Mouse (Mus musculus) right cerebral cortex, postnatal 36 days (tissue): Measurements from ENCODE around the gene Endov.
A peak's percentile ranks its signal among the peaks of the same experiment; 100 is the strongest.

ENCODE experiments used
- DNase-seq, 2 experiments: peaks; one replicate each; pipeline ENCODE4 v3.0.0; 2022; ENCODE audit warnings: low spot score in 2 of 2, mixed read lengths in 1 of 2

Gene Endov

GRCm38 (mm10) chr11:119516677-119517361 lies 25.7 kb downstream of the Endov start:
- DNase-seq = peak; percentile 36 to 44

GRCm38 (mm10) chr11:119519387-119519786 lies 28.2 kb downstream of the Endov start:
- DNase-seq = no peak

GRCm38 (mm10) chr11:119520005-119520712 lies 29.0 kb downstream of the Endov start:
- peak in 1 of 2 experiments; percentile 71 for DNase-seq

GRCm38 (mm10) chr11:119520713-119521063 lies 29.5 kb downstream of the Endov start:
- DNase-seq = no peak

GRCm38 (mm10) chr11:119521920-119522710 lies 31.0 kb downstream of the Endov start:
- DNase-seq = no peak

- no peak for DNase-seq
Measured at GRCm38 (mm10) chr11:119522779-119523178, 31.6 kb downstream of the Endov start.

GRCm38 (mm10) chr11:119523392-119523791 lies 32.2 kb downstream of the Endov start:
- DNase-seq = no peak

GRCm38 (mm10) chr11:119524545-119524949 lies 33.4 kb downstream of the Endov start:
- DNase-seq = peak; percentile 73 to 78

GRCm38 (mm10) chr11:119526068-119526966 lies 35.2 kb downstream of the Endov start:
- no peak for DNase-seq

- DNase-seq = no peak
Measured at GRCm38 (mm10) chr11:119528930-119529329, 37.8 kb downstream of the Endov start.

GRCm38 (mm10) chr11:119532460-119532859 lies 41.3 kb downstream of the Endov start:
- no peak for DNase-seq

- DNase-seq = no peak
Measured at GRCm38 (mm10) chr11:119533745-119534144, 42.6 kb downstream of the Endov start.

- DNase-seq = no peak
Measured at GRCm38 (mm10) chr11:119539944-119540343, 48.8 kb downstream of the Endov start.

GRCm38 (mm10) chr11:119540560-119540959 lies 49.4 kb downstream of the Endov start:
- DNase-seq = no peak

- DNase-seq = no peak
Measured at GRCm38 (mm10) chr11:119541082-119541481, 49.9 kb downstream of the Endov start.

- DNase-seq = no peak
Measured at GRCm38 (mm10) chr11:119542371-119542770, 51.2 kb downstream of the Endov start.

- no peak for DNase-seq
Measured at GRCm38 (mm10) chr11:119542886-119543285, 51.7 kb downstream of the Endov start.

GRCm38 (mm10) chr11:119543816-119544517 lies 52.8 kb downstream of the Endov start:
- DNase-seq = no peak

- no peak for DNase-seq
Measured at GRCm38 (mm10) chr11:119544518-119545105, 53.5 kb downstream of the Endov start.

- DNase-seq = no peak
Measured at GRCm38 (mm10) chr11:119545281-119545680, 54.1 kb downstream of the Endov start.
